Mouse (Mus musculus): ENCODE measurements at regions not wholly inside any gene's neighbourhood (a gene's known extent, or its start where the extent isn't known, plus 50 kb on each side); places are given as distances from the start of the nearest gene placed in this dataset.
A peak's percentile ranks its signal among the peaks of the same experiment; 100 is the strongest.

DNA sequence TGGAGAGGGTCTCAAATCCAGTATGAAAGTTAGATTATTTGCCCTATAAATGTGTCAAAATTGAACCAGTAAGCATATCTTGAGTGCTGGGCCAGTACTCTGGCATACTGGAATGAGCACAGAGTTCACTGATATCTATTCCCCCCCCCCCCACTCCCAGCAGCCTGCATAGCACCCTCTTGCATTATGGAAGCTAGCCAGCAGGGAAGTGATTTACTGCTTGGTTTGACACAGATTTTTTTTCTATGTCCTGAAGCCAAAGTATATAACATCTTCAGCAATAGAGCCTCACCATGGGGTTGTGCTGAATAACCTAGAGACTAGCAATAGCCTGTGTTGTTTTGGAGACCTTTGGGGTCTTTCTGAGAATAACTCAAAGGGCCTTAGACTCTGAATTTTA, 123.5 kb upstream of the Dkk2 start:
- H3K27me3 ChIP-seq (ENCODE audit: insufficient read depth, low read length) = no peaks in the 10 kb centered on the region
- H3K4me1 ChIP-seq (replicated peaks; ENCODE audit: insufficient read depth, low read length) = no peaks in the 10 kb centered on the region
- ATAC-seq (replicated peaks; ENCODE audit: low FRiP score, low read depth) (no peak), DNase-seq (ENCODE audit: low spot score) (peak; percentile 27)
- no peaks in the 10 kb centered on the region for H3K9me3 ChIP-seq (replicated peaks; ENCODE audit: low read length)
- H3K4me3 ChIP-seq (replicated peaks; ENCODE audit: low read depth, low read length) = no peak overlapping the region
- H3K36me3 ChIP-seq (ENCODE audit: insufficient read depth, low read length) = no peaks in the 10 kb centered on the region
- no peak overlapping the region for H3K9ac ChIP-seq (ENCODE audit: low read depth, low read length)
- TF ChIP-seq CTCF (IDR thresholded peaks at IDR 0.05; ENCODE audit: low read depth) = no peak
- no peak overlapping the region for H3K27ac ChIP-seq
- no peak overlapping the region for H3K4me2 ChIP-seq (ENCODE audit: low read length)

DNA sequence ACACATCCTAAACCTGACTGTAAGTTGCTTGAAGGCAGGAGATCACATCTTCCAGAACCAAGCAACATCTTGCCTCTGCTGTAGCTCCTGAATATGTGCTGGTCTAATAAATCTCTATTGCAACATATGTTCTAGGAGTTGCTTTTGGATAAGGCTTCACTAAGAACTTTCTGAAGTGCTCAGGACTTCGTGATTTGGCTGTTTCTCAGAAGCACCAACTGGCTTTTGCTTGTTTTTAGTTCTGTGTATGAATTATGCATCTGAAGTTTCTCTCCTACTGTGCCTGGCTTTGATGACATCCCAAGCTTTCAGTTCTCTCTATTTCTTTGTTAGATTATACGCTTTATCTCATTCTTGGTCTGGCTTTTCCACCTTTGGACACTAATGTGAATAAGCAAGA, 122.2 kb upstream of the Dkk2 start:
- Histone ChIP-seq H3K4me3 (replicated peaks; ENCODE audit: low read depth, low read length) (no peak overlapping the region), H3K36me3 (ENCODE audit: insufficient read depth, low read length) (no peaks in the 10 kb centered on the region), H3K9ac (ENCODE audit: low read depth, low read length) (no peak overlapping the region), H3K27ac (no peak overlapping the region), H3K4me1 (replicated peaks; ENCODE audit: insufficient read depth, low read length) (no peaks in the 10 kb centered on the region), H3K27me3 (ENCODE audit: insufficient read depth, low read length) (no peaks in the 10 kb centered on the region), H3K4me2 (ENCODE audit: low read length) (no peak overlapping the region), H3K9me3 (replicated peaks; ENCODE audit: low read length) (no peaks in the 10 kb centered on the region)
- DNase-seq (ENCODE audit: low spot score) = no peak
- ATAC-seq (replicated peaks; ENCODE audit: low FRiP score, low read depth) = no peak
- TF ChIP-seq CTCF (IDR thresholded peaks at IDR 0.05; ENCODE audit: low read depth) = no peak
- 73% methylated on average over 2 of the region's 2 CpGs for WGBS

GRCm38 (mm10) chr3:131964952-131965351, 120.1 kb upstream of the Dkk2 start:
- WGBS = 92% methylated on average over 9 of the region's 9 CpGs
- Histone ChIP-seq H3K9ac (ENCODE audit: low read depth, low read length) (no peak overlapping the region), H3K27ac (no peak overlapping the region), H3K4me1 (replicated peaks; ENCODE audit: insufficient read depth, low read length) (no peaks in the 10 kb centered on the region), H3K36me3 (ENCODE audit: insufficient read depth, low read length) (no peaks in the 10 kb centered on the region), H3K9me3 (replicated peaks; ENCODE audit: low read length) (no peaks in the 10 kb centered on the region), H3K4me3 (replicated peaks; ENCODE audit: low read depth, low read length) (no peak overlapping the region), H3K4me2 (ENCODE audit: low read length) (no peak overlapping the region), H3K27me3 (ENCODE audit: insufficient read depth, low read length) (no peaks in the 10 kb centered on the region)
- no peak for TF ChIP-seq CTCF (IDR thresholded peaks at IDR 0.05; ENCODE audit: low read depth)
- ATAC-seq (replicated peaks; ENCODE audit: low FRiP score, low read depth) = no peak
- no peak for DNase-seq (ENCODE audit: low spot score)

- no peak overlapping the region for H3K4me2 ChIP-seq (ENCODE audit: low read length)
- TF ChIP-seq CTCF (IDR thresholded peaks at IDR 0.05; ENCODE audit: low read depth) = no peak
These were observed 119.5 kb upstream of the Dkk2 start for GRCm38 (mm10) chr3:131965456-131966160.

DNA sequence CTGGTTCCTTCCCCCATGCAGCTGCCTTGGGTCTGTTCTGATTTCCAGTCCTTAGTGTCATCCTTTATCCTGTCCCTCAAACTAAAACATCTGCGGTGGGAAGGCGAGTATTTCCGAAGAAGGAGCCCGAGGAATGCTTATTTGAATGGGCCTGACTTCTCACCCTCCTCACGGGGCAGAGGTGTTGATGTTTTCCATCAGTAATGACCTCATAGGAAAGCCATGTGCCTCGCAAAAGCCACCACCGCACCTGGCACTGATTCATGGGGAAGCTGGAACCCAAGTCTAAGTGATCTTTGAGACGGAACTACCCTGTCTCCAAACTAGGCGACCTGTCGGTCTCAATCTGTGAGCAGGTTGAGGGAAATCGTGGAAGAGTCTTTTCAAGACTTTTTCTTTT, 117.8 kb upstream of the Dkk2 start:
- DNase-seq (ENCODE audit: low spot score) = no peak
- no peaks in the 10 kb centered on the region for H3K9me3 ChIP-seq (replicated peaks; ENCODE audit: low read length)

More at GRCm38 (mm10) chr3:131965456-131966160, 119.5 kb upstream of the Dkk2 start:
- H3K27me3 ChIP-seq (ENCODE audit: insufficient read depth, low read length) = no peaks in the 10 kb centered on the region
- DNase-seq (ENCODE audit: low spot score) (no peak), ATAC-seq (replicated peaks; ENCODE audit: low FRiP score, low read depth) (no peak)
- H3K36me3 ChIP-seq (ENCODE audit: insufficient read depth, low read length) = no peaks in the 10 kb centered on the region
- no peaks in the 10 kb centered on the region for H3K4me1 ChIP-seq (replicated peaks; ENCODE audit: insufficient read depth, low read length)
- H3K9ac ChIP-seq (ENCODE audit: low read depth, low read length) = no peak overlapping the region
- no peak overlapping the region for H3K4me3 ChIP-seq (replicated peaks; ENCODE audit: low read depth, low read length)
- H3K27ac ChIP-seq = no peak overlapping the region
- H3K9me3 ChIP-seq (replicated peaks; ENCODE audit: low read length) = no peaks in the 10 kb centered on the region
- 81% methylated on average over 9 of the region's 9 CpGs for WGBS

GRCm38 (mm10) chr3:131970827-131971226, 114.3 kb upstream of the Dkk2 start:
- WGBS = 63% methylated on average over 1 of the region's 1 CpGs
- no peaks in the 10 kb centered on the region for H3K4me1 ChIP-seq (replicated peaks; ENCODE audit: insufficient read depth, low read length)
- ATAC-seq (replicated peaks; ENCODE audit: low FRiP score, low read depth) (no peak), DNase-seq (ENCODE audit: low spot score) (no peak)
- no peak overlapping the region for H3K9ac ChIP-seq (ENCODE audit: low read depth, low read length)
- H3K9me3 ChIP-seq (replicated peaks; ENCODE audit: low read length) = no peaks in the 10 kb centered on the region
- H3K4me2 ChIP-seq (ENCODE audit: low read length) = no peak overlapping the region
- H3K36me3 ChIP-seq (ENCODE audit: insufficient read depth, low read length) = no peaks in the 10 kb centered on the region
- no peaks in the 10 kb centered on the region for H3K27me3 ChIP-seq (ENCODE audit: insufficient read depth, low read length)
- no peak overlapping the region for H3K27ac ChIP-seq
- H3K4me3 ChIP-seq (replicated peaks; ENCODE audit: low read depth, low read length) = no peak overlapping the region
- no peak for TF ChIP-seq CTCF (IDR thresholded peaks at IDR 0.05; ENCODE audit: low read depth)

More for the DNA sequence above, 117.8 kb upstream of the Dkk2 start:
- no peak for ATAC-seq (replicated peaks; ENCODE audit: low FRiP score, low read depth)
- no peaks in the 10 kb centered on the region for H3K27me3 ChIP-seq (ENCODE audit: insufficient read depth, low read length)
- no peak overlapping the region for H3K9ac ChIP-seq (ENCODE audit: low read depth, low read length)
- H3K4me3 ChIP-seq (replicated peaks; ENCODE audit: low read depth, low read length) = no peak overlapping the region
- no peak overlapping the region for H3K4me2 ChIP-seq (ENCODE audit: low read length)
- H3K4me1 ChIP-seq (replicated peaks; ENCODE audit: insufficient read depth, low read length) = no peaks in the 10 kb centered on the region
- H3K36me3 ChIP-seq (ENCODE audit: insufficient read depth, low read length) = no peaks in the 10 kb centered on the region
- 74% methylated on average over 11 of the region's 11 CpGs for WGBS
- no peak overlapping the region for H3K27ac ChIP-seq
- no peak for TF ChIP-seq CTCF (IDR thresholded peaks at IDR 0.05; ENCODE audit: low read depth)
